Mouse (Mus musculus) left cerebral cortex, postnatal 25 days (tissue): ENCODE results near the gene Ntng1. TPM values are rescaled to one million over a fixed set of nuclear protein-coding genes. Genes with fewer than 3 reads are reported as not detected.

Source experiments
- DNase-seq, 2 experiments: peaks; one replicate each; pipeline ENCODE4 v3.0.0; 2022; ENCODE audit warnings: low spot score in 2 of 2, mixed read lengths in 1 of 2
- intact Hi-C: fragments of 180-260 bp; cut with DNase I; formaldehyde crosslinking; loops from one replicate; pipeline ENCODE4 v1.15.1; 2025
- total RNA-seq, 2 experiments: library from RNA; stranded (reverse); gene quantifications; 2 replicates each; pipeline ENCODE4 v1.2.3; 2021

Gene Ntng1
- total RNA-seq, 2 experiments from 2014 or later = 30.1 to 35.6 TPM

DNA sequence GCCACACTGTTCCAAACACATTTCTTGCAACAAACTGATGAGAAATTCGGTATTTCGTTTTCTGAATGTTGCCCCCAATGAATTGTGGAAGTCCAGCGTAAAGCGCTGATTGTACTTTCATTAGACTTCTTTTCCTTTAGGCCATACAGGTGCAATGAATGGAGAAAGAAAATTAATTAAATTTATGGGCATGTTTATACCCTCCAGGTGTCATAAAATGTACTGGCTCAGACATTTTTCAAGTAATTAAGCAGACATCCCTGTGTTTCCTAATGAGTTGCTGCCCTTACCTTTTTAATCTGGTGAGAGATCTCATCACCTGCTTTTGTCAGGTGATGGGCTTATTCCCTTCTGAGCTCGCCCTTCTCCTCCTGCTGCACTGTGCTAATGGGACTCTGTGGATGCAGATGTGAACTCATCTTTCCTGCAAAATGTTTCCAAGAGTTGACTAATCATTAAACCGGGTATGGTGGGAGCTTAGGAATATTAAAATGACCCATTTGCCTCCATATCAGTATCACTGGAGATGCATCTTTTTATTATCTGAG lies 79.0 kb downstream of the Ntng1 start:
- no peak for DNase-seq
- intact Hi-C loops = no loop called here

DNA sequence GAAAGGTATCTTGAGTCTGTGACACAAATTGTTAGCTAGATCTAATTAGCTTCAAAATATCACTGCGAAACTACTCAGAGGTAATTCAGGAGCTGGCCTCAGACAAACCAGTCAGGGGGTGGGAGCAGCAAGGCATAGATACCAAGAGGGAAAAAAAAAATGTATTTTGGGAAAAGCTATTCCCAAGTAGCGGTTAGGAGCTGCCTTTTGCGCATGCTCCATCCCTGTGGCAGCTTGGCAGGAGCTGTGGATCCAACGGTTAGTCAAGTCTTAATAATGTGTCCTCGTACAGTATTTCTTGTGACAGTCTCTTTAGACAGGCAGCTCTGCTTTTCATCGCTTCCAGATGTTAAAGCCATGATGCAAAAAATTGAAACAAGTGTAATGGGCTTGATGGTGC lies 87.9 kb downstream of the Ntng1 start:
- DNase-seq = peak; percentile 44 to 63
- intact Hi-C loops = no loop called here

DNA sequence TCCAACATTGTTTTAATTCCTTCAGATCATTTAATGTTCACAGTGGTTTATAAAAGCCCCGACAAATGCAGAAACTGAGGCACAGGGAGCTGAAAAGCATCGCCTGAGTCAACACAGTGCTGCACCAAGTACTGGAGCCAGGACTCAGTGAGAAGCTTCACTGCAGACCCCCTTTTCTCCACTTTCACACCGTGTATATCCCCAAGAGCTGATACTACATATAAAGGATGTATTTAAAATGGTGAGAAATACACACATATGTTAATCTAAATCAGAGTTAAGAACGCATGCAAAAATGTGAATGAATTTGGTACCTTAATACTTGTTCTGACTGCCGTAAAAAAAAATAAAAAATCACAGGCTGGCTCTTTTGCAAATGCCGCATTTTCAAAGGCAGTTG lies 88.4 kb downstream of the Ntng1 start:
- intact Hi-C loops = no loop called here
- no peak for DNase-seq

DNA sequence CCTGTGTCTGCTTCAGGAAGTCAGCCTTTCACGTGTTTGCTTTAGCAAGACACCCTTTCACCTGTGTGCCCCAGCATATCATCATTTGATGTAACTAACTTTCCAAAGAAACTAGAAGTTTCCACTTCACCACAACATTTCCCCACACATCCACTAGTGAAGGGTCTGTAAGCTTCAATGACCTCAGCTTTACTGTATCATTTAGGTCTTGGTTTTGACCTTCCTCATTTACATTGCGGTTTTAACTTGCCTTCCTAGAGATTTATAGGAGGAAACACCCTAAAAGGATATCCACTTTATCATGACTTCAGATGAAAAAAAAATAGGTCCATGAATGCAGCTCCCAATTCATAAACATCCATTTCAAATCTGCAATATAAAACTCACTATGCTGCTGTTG lies 89.7 kb downstream of the Ntng1 start:
- no peak for DNase-seq

GRCm38 (mm10) chr3:110048152-110048551 lies 95.7 kb downstream of the Ntng1 start:
- intact Hi-C loops = no loop called here
- DNase-seq = no peak

More for the DNA sequence above, 89.7 kb downstream of the Ntng1 start:
- intact Hi-C loops = no loop called here

GRCm38 (mm10) chr3:110046750-110047149 lies 97.1 kb downstream of the Ntng1 start:
- intact Hi-C loops = no loop called here
- no peak for DNase-seq

DNA sequence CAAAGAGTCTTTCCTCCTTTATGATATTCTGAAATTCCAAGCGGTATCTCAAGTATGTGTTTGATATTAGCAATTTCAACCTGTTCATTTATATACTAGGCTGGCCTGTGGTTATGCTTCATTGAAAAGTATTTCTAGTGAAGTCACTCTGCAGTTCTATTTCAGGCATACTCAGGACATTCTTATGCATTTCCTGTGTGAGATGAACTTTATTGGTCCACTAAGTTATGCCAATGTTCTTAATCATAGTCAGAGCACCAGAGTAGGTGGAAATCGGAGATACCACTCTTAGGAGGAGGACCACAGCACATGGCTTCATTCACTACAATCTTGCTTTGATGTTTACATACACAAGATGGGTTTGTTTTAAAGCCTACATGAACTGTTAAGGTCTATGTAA lies 99.6 kb downstream of the Ntng1 start:
- intact Hi-C loops = no loop called here
- no peak for DNase-seq

DNA sequence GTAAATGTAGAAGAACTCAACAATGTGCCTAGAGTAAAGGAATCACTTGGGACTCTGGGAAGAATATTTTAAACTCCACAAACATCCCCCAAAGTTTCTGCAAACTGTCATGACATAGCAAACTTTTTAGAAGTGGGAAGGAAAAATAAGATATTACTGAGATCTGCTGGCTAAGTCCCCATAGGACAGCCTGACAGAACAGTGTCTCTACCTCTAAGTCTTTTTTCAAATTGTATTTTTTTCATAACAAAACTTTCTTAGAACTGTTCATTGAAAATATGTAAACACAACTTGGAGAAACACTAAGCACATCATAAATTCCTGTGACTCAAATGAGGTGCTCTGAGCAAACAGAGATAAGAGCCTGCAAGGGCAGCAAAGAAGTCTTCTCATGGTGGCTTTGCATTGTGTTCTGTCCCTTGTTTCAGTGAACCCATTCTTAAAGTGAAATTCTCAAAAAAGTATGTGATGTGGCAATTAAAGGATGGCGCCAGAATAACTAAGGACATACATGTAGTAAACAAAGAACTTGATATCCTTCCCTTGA lies 100.1 kb downstream of the Ntng1 start:
- intact Hi-C loops = no loop called here
- no peak for DNase-seq

- no peak for DNase-seq
- intact Hi-C loops = no loop called here
These were observed 120.8 kb downstream of the Ntng1 start for GRCm38 (mm10) chr3:110022783-110023599.

DNA sequence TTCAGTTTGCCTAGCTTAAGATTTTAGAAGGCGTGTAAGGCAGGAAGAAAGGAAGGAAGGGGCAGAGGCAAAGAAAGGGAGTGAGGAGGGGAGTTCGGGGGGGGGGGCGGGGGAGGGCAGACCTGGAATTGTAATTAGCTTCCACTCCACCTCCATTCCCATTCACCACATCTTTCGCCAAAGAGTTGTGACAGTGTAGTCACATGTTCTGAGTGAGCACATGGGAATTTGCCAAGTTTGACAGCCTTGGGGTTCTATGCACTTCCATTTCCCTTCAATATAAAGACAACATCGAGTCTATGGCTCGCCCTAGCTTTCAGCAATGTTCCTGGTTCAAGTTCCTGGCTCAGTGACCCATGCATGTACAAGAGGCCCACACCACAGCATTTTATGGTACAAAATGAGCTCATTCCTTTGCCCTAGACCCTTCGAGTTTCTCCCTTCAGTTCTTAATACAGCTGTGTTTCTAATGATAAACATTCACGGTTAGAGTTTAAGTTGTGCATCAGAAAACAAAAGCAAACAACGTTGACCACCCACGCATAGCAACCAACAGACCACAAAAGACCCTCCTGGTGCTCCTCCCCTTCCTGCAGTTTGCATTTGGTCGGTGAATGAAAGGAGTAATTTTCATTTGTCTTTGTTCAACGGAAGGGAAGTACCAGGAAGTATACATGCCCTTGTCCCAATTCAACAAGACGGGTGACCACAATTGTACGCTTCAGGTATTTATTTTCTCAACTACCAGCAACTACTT lies 132.8 kb downstream of the Ntng1 start:
- DNase-seq = no peak
- intact Hi-C loops = no loop called here

GRCm38 (mm10) chr3:110010441-110010840 lies 133.4 kb downstream of the Ntng1 start:
- DNase-seq = no peak
- intact Hi-C loops = no loop called here

- no peak for DNase-seq
- intact Hi-C loops = no loop called here
These were observed 143.5 kb downstream of the Ntng1 start for GRCm38 (mm10) chr3:110000349-110000748.

- intact Hi-C loops = no loop called here
- no peak for DNase-seq
These were observed 148.2 kb downstream of the Ntng1 start for GRCm38 (mm10) chr3:109995663-109996024.

DNA sequence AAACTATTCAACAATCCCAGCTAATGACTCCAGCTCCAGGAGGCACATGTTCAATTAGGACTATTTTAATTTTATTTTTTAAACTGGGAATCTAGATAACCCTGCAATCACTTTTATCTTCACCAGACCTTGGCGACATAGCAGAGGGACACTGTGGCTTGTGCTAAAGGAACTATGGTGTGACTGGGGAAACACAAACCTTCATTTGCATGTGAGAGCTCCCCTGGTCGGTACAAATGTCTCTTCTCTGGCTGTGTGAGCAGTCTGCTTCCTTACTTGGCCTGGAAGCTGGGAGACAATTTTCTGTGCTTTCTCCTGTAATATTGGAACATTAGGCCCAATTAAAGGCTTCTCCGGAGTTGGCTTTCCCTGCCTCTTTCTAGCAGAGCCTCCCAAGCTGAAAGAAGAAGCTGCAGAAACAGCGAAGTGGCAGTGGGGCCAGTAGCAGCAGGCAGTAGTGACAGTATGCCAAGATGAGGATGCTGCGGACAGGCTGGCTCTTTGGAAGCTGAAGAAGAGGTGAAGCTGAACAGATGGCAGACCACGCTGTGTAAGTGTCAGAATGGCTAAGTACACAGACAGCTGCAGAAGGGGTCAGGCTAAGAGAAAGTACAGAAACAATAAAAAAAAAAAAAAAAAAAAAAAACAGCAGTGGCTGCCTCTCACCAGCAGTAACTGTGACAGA lies 148.7 kb downstream of the Ntng1 start:
- peak; percentile 15 to 26 for DNase-seq
- intact Hi-C loops = no loop called here

GRCm38 (mm10) chr3:109984086-109984485 lies 159.7 kb downstream of the Ntng1 start:
- intact Hi-C loops = no loop called here
- peak in 1 of 2 experiments; percentile 28 for DNase-seq

DNA sequence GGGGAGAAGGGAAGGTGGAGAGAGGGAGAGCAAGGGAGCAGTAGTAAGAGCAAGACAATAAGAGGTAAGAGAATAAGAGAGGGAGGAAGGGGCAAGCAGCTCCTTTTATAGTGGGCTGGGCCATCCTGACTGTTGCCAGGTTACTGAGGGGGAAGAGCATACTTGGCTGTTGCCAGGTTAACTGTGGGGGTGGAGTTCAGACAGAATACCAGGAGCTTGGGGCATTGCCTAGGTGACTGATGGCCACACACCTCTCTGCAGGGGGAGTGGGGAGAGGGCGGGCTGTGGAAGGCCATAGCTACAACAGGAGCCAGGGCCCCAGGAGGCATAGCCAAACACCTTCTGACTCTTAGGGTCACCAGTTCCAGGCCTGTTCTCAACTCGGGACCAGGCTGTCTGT lies 166.2 kb downstream of the Ntng1 start:
- intact Hi-C loops = no loop called here

GRCm38 (mm10) chr3:109975106-109975505 lies 168.7 kb downstream of the Ntng1 start:
- intact Hi-C loops = no loop called here
- DNase-seq = no peak

More for the DNA sequence above, 166.2 kb downstream of the Ntng1 start:
- no peak for DNase-seq

DNA sequence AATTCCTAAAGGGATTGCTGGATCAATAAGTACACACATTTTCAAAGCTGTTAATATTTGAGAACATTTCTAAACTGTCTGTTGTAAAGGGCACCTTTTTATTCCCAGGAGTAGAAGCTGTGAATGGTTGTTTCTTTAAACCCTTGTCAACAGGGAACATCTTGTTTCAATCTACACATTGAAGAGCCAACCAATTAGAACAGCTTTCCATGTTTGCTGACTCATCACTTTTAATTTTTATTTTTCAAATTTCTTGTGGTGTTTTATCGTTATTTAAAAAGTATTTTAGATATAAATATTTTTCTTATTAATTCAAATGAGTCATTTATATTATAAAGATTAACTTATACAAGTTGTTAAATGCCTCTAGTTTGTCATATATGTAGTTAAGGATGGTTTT lies 172.3 kb downstream of the Ntng1 start:
- intact Hi-C loops = no loop called here
- DNase-seq = no peak

DNA sequence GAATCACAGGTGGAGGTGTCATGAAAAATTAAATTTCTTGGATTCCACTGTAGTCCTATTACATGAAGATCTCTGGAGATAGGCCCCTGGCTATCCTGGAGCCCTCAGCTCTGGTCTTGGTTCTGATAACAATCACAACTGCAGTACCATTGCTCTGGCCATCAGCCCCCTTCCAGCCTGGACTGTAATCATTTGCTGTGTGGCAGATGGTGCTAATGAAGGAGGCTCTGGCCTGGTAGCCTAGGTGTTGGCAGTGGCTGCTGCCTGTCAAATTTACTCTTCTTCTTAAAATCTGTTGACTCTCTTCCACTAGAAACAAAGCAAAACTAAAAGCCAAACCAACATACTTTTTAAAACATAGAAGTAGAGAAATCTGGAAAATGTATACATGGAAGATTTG lies 173.6 kb downstream of the Ntng1 start:
- intact Hi-C loops = no loop called here
- no peak for DNase-seq

DNA sequence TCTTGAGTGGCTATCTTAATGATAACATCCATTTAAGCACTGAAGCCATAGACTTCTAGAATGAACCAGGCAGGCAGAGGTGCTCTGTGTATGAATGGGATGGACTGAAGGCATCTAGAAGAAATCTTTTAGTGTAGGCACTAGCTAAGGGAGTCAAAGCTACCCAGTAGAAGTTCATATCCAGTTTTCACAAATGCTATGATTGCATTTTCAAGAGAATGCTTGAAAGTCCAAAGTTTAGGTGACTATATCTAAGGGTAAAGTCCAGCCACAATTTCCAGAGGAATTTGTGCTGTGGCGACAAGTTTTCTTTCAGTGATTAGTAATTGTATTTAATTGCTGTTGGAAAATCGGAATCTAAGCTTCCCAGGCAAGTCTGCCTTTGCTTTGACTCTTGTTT lies 181.2 kb downstream of the Ntng1 start:
- intact Hi-C loops = no loop called here
- no peak for DNase-seq
